Mouse (Mus musculus) ES-Bruce4 (cell line): ENCODE measurements around the gene Parp3. TPM values are rescaled to one million over a fixed set of nuclear protein-coding genes. Genes with fewer than 3 reads are reported as not detected.

Experiments used
- H3K27ac ChIP-seq: 2 replicates; pipeline ENCODE4 v1.5.1; 2012; ENCODE audit warnings: low read length, inconsistent platforms; ENCODE audit not compliant: insufficient read depth
- H3K27me3 ChIP-seq: 2 replicates; pipeline ENCODE4 v1.6.1; 2012; ENCODE audit warnings: mild to moderate bottlenecking, low read length, inconsistent platforms; ENCODE audit not compliant: control insufficient read depth, poor library complexity, insufficient read depth, severe bottlenecking
- H3K36me3 ChIP-seq: 2 replicates; pipeline ENCODE4 v1.6.1; 2012; ENCODE audit warnings: inconsistent platforms, mild to moderate bottlenecking, low read length, moderate library complexity; ENCODE audit not compliant: control insufficient read depth, poor library complexity, insufficient read depth, severe bottlenecking
- H3K4me1 ChIP-seq: one replicate; pipeline ENCODE4 v1.8.1; 2011; ENCODE audit warnings: low read length; ENCODE audit not compliant: control insufficient read depth, insufficient read depth
- H3K4me3 ChIP-seq: 2 replicates; pipeline ENCODE4 v1.5.1; 2011; ENCODE audit warnings: low read depth, mild to moderate bottlenecking, low read length
- H3K9ac ChIP-seq: 2 replicates; pipeline ENCODE4 v1.6.1; 2012; ENCODE audit warnings: low read depth, mild to moderate bottlenecking, inconsistent platforms; ENCODE audit not compliant: poor library complexity, severe bottlenecking
- H3K9me3 ChIP-seq: replicated peaks from 2 replicates; pipeline ENCODE4 v1.6.1; 2012; ENCODE audit warnings: mild to moderate bottlenecking, low read length, inconsistent platforms; ENCODE audit not compliant: control insufficient read depth, poor library complexity, insufficient read depth, severe bottlenecking
- CTCF ChIP-seq: IDR thresholded peaks from one replicate; pipeline ENCODE4 v1.8.1; 2011; ENCODE audit warnings: low read depth, low read length
- EP300 ChIP-seq: IDR thresholded peaks from 2 replicates; pipeline ENCODE4 v1.6.1; 2011; ENCODE audit warnings: low read depth, low read length; ENCODE audit not compliant: insufficient read depth
- POLR2A ChIP-seq: IDR thresholded peaks from one replicate; pipeline ENCODE4 v1.8.1; 2011; ENCODE audit warnings: low read length; ENCODE audit not compliant: insufficient read depth
- polyA plus RNA-seq: library from polyadenylated mRNA; stranded (reverse); fragments of >200 nt; gene quantifications from 2 replicates; pipeline ENCODE4 v1.2.4, GENCODE M21; 2011; ENCODE audit warnings: low read depth; ENCODE audit not compliant: missing spikeins, insufficient read depth, insufficient read length

Gene Parp3
- polyA plus RNA-seq, 1 experiment, result 8.0 TPM

DNA sequence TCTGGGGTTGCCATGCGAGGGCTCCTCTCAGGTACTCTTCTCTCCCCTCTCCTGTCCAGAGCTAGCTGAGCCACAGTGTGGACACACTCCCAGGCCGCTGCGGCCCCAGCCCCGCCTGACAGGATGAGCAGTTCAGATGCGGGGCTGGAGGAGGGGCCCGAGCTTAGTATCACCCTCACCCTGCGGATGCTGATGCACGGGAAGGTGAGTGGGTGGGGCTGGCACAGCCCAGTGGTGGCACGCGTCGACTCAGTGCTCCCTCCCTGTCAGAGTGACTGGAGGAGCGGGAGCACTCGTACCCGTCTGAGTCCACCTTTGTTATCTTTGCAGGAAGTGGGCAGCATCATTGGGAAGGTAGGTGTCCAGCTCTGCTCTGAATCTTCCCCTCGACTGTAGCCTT is 16.8 kb downstream of the Parp3 start:
- H3K9me3 ChIP-seq, result no peaks in the 10 kb centered on the region
- H3K27ac ChIP-seq, result no peak overlapping the region
- no peaks in the 10 kb centered on the region for H3K36me3 ChIP-seq
- no peak overlapping the region for H3K4me3 ChIP-seq
- H3K4me1 ChIP-seq, result peaks cover 14% of the 10 kb centered on the region
- H3K27me3 ChIP-seq, result no peaks in the 10 kb centered on the region
- TF ChIP-seq EP300 (no peak), CTCF (no peak), POLR2A (no peak)
- no peak overlapping the region for H3K9ac ChIP-seq

DNA sequence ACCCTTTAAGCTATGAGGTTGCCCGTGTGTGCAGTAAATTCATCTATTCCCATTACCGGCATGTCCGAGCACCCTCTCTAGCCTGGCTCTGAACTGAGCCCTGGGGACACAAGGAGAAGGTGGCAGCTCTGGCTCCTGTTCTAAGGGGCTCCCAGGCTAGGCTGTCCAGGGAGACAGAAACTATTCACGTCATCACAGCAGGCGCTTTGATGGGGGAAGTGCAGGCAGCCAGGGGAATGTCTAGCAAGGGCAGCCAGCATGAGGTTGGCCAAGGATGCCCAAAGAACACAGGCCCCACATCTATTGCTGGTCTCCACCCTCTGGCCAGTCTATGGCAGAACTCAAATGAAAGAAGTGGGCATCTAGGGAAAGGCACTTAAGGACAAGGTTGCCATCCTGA is 18.8 kb downstream of the Parp3 start:
- Histone ChIP-seq H3K27ac (no peak overlapping the region), H3K9ac (no peak overlapping the region), H3K36me3 (no peaks in the 10 kb centered on the region), H3K27me3 (no peaks in the 10 kb centered on the region), H3K4me3 (no peak overlapping the region), H3K4me1 (peaks cover 14% of the 10 kb centered on the region), H3K9me3 (no peaks in the 10 kb centered on the region)
- no peak for TF ChIP-seq POLR2A
- no peak for TF ChIP-seq EP300
- TF ChIP-seq CTCF, result no peak

DNA sequence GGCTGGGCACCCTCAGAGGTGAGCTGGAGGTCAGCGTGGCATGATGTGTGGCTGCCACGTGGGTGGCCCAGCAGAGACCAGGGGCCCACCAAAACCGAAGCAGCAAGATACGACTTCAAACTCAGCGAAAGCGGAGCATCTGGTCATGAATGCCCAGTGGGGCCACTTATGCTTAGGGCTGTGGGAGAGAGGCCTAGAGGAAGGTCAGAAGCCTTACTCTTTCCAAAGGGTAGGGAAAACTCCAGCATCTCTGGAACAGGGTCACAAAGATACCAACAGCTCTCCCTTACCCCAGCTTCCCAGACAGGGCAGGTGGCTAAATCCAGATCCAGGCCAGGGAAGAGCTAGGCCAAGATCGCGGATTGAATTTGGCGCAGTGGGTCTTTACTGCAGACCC is 19.6 kb downstream of the Parp3 start:
- Histone ChIP-seq H3K4me1 (peaks cover 14% of the 10 kb centered on the region), H3K9me3 (no peaks in the 10 kb centered on the region), H3K27ac (no peak overlapping the region), H3K27me3 (no peaks in the 10 kb centered on the region), H3K9ac (no peak overlapping the region), H3K4me3 (no peak overlapping the region), H3K36me3 (no peaks in the 10 kb centered on the region)
- TF ChIP-seq CTCF (no peak), EP300 (no peak), POLR2A (no peak)

DNA sequence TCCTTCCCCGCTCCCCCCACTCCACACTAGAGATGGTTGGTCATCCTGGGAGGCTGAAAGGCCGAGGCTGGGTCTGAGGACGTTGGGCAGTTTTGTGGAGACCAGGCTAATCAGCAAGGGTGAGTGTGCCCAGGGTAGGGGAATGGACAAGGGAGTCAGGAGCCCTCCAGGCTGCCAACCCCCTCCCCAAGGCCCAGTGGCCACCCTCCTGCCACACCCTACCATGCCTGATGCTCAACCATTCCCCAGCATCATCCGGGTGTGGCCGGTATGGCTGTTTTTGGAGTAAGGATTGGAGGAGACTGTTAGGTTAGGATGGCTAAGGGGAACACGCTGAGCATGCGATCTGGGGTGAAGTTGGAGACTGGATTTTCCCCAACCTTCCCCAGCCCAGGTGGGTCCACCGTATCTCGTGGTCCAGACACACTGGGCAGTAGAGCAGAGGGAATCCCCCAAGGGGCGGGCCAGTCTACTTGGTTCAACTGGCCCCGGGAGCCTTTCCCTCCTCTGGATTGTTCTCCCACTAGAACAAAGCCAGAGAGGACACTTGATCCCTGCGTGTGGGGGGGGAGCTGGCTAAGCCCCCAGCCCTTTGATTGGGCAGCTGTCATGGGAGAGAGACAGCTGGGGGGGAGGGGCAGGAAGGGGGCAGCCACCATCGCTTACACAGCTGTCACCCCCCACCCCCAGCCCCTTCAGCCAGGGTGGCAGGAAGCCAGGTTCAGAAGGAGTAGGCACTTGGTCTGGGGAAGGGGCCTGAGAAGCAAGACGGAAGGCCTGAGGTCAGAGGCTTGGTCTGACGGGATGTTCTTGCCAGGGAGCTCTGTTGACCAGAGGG is 20.2 kb downstream of the Parp3 start:
- Histone ChIP-seq H3K9me3 (no peaks in the 10 kb centered on the region), H3K27ac (peak overlapping the region; percentile 90), H3K36me3 (no peaks in the 10 kb centered on the region), H3K27me3 (no peaks in the 10 kb centered on the region), H3K4me1 (peaks cover 14% of the 10 kb centered on the region), H3K9ac (peak overlapping the region; percentile 82; the same call in 1 of the 2 replicates), H3K4me3 (no peak overlapping the region)
- TF ChIP-seq POLR2A, result no peak
- 0 out of 2 replicates have a peak, but pooled peaks have one; percentile 48 for TF ChIP-seq EP300

DNA sequence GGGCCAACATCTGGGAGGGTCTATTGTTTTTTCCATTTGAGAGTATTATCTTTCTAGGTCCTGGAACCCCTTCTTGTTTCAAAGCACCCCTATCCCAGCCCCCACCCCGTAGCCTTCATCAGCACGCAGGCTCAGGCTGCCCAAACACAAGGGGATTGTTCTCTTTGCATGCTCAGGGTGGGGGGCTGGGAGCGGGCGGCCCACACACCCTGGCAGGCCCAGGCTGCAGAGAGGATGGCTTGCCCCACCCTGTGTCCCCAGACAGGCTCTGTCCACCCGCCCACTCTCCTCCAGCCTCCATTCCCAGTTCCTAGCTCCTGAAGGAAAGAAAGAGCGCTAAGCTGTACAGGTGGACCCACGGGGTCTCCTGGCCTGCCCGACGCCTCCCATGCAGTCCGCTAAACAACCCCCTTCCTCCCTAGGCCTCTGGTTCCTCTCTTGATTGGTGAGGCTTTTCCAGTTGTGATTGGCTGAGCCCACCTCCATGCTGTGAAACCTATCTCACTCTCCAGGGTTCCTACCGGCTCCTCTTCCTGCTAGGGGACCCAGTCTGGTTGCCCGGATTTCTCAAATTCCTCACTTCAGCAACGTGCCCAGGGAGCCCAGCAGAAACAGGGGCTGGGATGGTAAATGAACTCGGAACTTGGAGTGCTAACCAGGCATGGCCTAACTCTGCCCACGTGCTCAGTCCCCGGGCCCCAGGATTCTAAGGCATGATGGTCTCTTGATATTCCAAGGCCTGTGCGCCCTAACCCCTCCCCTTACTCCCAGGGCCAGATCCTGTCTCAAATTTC is 21.7 kb downstream of the Parp3 start:
- peak overlapping the region; percentile 90 for H3K27ac ChIP-seq
- peak overlapping the region; percentile 82 for H3K9ac ChIP-seq
- H3K4me1 ChIP-seq, result peaks cover 16% of the 10 kb centered on the region
- peak overlapping the region; percentile 65 for H3K4me3 ChIP-seq
- H3K27me3 ChIP-seq, result no peaks in the 10 kb centered on the region
- H3K9me3 ChIP-seq, result no peaks in the 10 kb centered on the region
- no peaks in the 10 kb centered on the region for H3K36me3 ChIP-seq
- 0 out of 2 replicates have a peak, but pooled peaks have one; percentile 24 for TF ChIP-seq EP300
- no peak for TF ChIP-seq POLR2A
